Mouse (Mus musculus) testis, adult 2 months (tissue): ENCODE measurements around the gene Pak4. TPM values are rescaled to one million over a fixed set of nuclear protein-coding genes. Genes with fewer than 3 reads are reported as not detected.

ENCODE experiments used
- H3K27ac ChIP-seq: fragments of 200-500 bp; 2 replicates; pipeline ENCODE4 v1.5.1; 2012; ENCODE audit warnings: low read depth, low read length; ENCODE audit not compliant: control insufficient read depth, insufficient read depth
- H3K27me3 ChIP-seq: fragments of 200-500 bp; 2 replicates; pipeline ENCODE4 v1.6.1; 2012; ENCODE audit warnings: mild to moderate bottlenecking, low read length, moderate library complexity; ENCODE audit not compliant: control insufficient read depth, insufficient read depth
- H3K36me3 ChIP-seq: fragments of 200-500 bp; 2 replicates; pipeline ENCODE4 v1.6.1; 2012; ENCODE audit warnings: mild to moderate bottlenecking, low read length; ENCODE audit not compliant: control insufficient read depth, insufficient read depth
- H3K4me1 ChIP-seq: fragments of 200-500 bp; 2 replicates; pipeline ENCODE4 v1.6.1; 2012; ENCODE audit warnings: low read length; ENCODE audit not compliant: control insufficient read depth, insufficient read depth
- H3K4me3 ChIP-seq: fragments of 200-500 bp; 2 replicates; pipeline ENCODE4 v1.5.1; 2012; ENCODE audit warnings: low read depth, mild to moderate bottlenecking, low read length, moderate library complexity, mixed read lengths; ENCODE audit not compliant: control insufficient read depth
- CTCF ChIP-seq: fragments of 200-500 bp; IDR thresholded peaks from 2 replicates; pipeline ENCODE4 v1.5.1; 2012; ENCODE audit warnings: low read depth, mild to moderate bottlenecking, inconsistent platforms, low read length, moderate library complexity; ENCODE audit not compliant: control insufficient read depth, insufficient read depth, insufficient replicate concordance
- POLR2A ChIP-seq: fragments of 200-500 bp; IDR thresholded peaks from 2 replicates; pipeline ENCODE4 v1.6.1; 2012; ENCODE audit warnings: low read depth, mild to moderate bottlenecking, inconsistent platforms, low read length, moderate library complexity; ENCODE audit not compliant: control insufficient read depth
- polyA plus RNA-seq: library from polyadenylated mRNA; depleted of rRNA; stranded (reverse); fragments of >200 nt; gene quantifications from 2 replicates; pipeline ENCODE4 v1.2.3, GENCODE M21; 2012; rRNA removed

The Pak4 gene
- 21.5 and 23.6 TPM in 2 replicates for polyA plus RNA-seq

GRCm38 (mm10) chr7:28597642-28598446 is at the start of gene Pak4, which contains the start of gene Samd4b:
Gene Pak4, minus strand, starts transcription at chr7:28598185.
Gene Samd4b, minus strand, starts transcription at chr7:28598144.
- peaks cover 27% of the 10 kb centered on the region for H3K4me1 ChIP-seq
- TF ChIP-seq POLR2A (peak; percentile 77; the same call in 1 of the 2 replicates), CTCF (no peak)
- peak within 1 kb of the TSS; percentile 91 for H3K4me3 ChIP-seq
- H3K27ac ChIP-seq: peak within 1 kb of the TSS; percentile 89
- no peaks in the 10 kb centered on the region for H3K27me3 ChIP-seq
- no peaks in the 10 kb centered on the region for H3K36me3 ChIP-seq

- no peaks in the 10 kb centered on the region for H3K4me1 ChIP-seq
- H3K4me3 ChIP-seq: no peak overlapping the region
- no peaks in the 10 kb centered on the region for H3K36me3 ChIP-seq
- H3K27ac ChIP-seq: no peak overlapping the region
- no peaks in the 10 kb centered on the region for H3K27me3 ChIP-seq
- TF ChIP-seq CTCF: no peak
- TF ChIP-seq POLR2A: no peak
Observed at GRCm38 (mm10) chr7:28647016-28647415, 49.0 kb upstream of the Pak4 start.

GRCm38 (mm10) chr7:28645947-28646475 is 48.0 kb upstream of the Pak4 start:
- Histone ChIP-seq H3K4me1 (no peaks in the 10 kb centered on the region), H3K36me3 (no peaks in the 10 kb centered on the region), H3K27me3 (no peaks in the 10 kb centered on the region), H3K4me3 (no peak overlapping the region), H3K27ac (no peak overlapping the region)
- TF ChIP-seq CTCF (no peak), POLR2A (no peak)

GRCm38 (mm10) chr7:28645366-28645765 is 47.4 kb upstream of the Pak4 start:
- Histone ChIP-seq H3K36me3 (no peaks in the 10 kb centered on the region), H3K4me3 (no peak overlapping the region), H3K27ac (no peak overlapping the region), H3K27me3 (no peaks in the 10 kb centered on the region), H3K4me1 (no peaks in the 10 kb centered on the region)
- TF ChIP-seq CTCF: no peak
- no peak for TF ChIP-seq POLR2A

GRCm38 (mm10) chr7:28641546-28641945 is 43.6 kb upstream of the Pak4 start:
- H3K4me1 ChIP-seq: peaks cover 5% of the 10 kb centered on the region
- TF ChIP-seq CTCF (no peak), POLR2A (no peak)
- no peak overlapping the region for H3K27ac ChIP-seq
- H3K36me3 ChIP-seq: no peaks in the 10 kb centered on the region
- H3K27me3 ChIP-seq: no peaks in the 10 kb centered on the region
- H3K4me3 ChIP-seq: no peak overlapping the region

GRCm38 (mm10) chr7:28637511-28637910 is 39.5 kb upstream of the Pak4 start:
- Histone ChIP-seq H3K27ac (no peak overlapping the region), H3K4me3 (no peak overlapping the region), H3K36me3 (no peaks in the 10 kb centered on the region), H3K27me3 (no peaks in the 10 kb centered on the region), H3K4me1 (peaks cover 5% of the 10 kb centered on the region)
- no peak for TF ChIP-seq POLR2A

GRCm38 (mm10) chr7:28634128-28634527 is 36.1 kb upstream of the Pak4 start:
- Histone ChIP-seq H3K4me1 (peaks cover 9% of the 10 kb centered on the region), H3K36me3 (no peaks in the 10 kb centered on the region), H3K27ac (no peak overlapping the region), H3K4me3 (no peak overlapping the region), H3K27me3 (peaks cover 3% of the 10 kb centered on the region)
- TF ChIP-seq CTCF (no peak), POLR2A (no peak)
